Mouse (Mus musculus) liver, adult 2 months (tissue): ENCODE data around the gene Bhlhe40.

Experiments used
- CTCF ChIP-seq: fragments of 200-500 bp; IDR thresholded peaks from 2 replicates; pipeline ENCODE4 v1.5.1; 2011; ENCODE audit warnings: low read depth, low read length, control low read depth
- POLR2A ChIP-seq: fragments of 200-500 bp; IDR thresholded peaks from 2 replicates; pipeline ENCODE4 v1.6.1; 2011; ENCODE audit warnings: low read length, control low read depth; ENCODE audit not compliant: insufficient read depth; ENCODE audit errors: extremely low read depth

DNA sequence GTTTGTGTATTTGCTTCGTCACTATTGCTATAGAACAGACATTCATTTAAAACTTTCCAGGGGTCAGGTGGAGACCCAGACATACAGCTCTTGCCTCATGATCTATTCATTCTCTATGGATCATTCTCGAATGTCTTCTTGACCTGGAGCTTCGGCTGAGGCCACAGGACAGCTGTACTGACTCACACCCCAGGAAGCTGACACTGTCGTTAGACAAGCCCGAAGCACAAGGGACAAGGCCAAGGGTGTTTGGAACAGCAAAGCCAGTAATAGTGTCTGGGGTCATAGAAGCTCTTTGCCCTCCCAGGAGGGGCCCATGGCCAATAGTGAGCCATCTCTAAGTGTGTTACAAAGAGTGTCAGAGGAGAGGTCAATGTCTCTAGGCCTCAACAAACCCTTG lies 24.0 kb downstream of the Bhlhe40 start:
- TF ChIP-seq POLR2A (no peak), CTCF (no peak)
